Mouse (Mus musculus) heart, embryonic 16.5 days (tissue): ENCODE data around the gene Sf3b5. TPM values are rescaled to one million over a fixed set of nuclear protein-coding genes. Genes with fewer than 3 reads are reported as not detected.

Source experiments
- ATAC-seq: fragments of 200-750 bp; cut with Nextera tagmentation; replicated peaks from 2 replicates; pipeline ENCODE4 v1.8.0; 2017; ENCODE audit warnings: moderate number of reproducible peaks; ENCODE audit not compliant: insufficient read depth, low FRiP score; ENCODE audit errors: extremely low read depth
- H3K27ac ChIP-seq: fragments of 300-500 bp; sonication (generic); 2 replicates; pipeline ENCODE4 v1.5.1; 2014; ENCODE audit warnings: mild to moderate bottlenecking, low read length, control low read depth, moderate library complexity
- H3K27me3 ChIP-seq: fragments of 300-500 bp; sonication (generic); 2 replicates; pipeline ENCODE4 v1.6.1; 2014; ENCODE audit warnings: low read length, mixed read lengths; ENCODE audit not compliant: control insufficient read depth, insufficient read depth
- H3K36me3 ChIP-seq: fragments of 300-500 bp; sonication (generic); 2 replicates; pipeline ENCODE4 v1.6.1; 2014; ENCODE audit not compliant: control insufficient read depth, insufficient read depth
- H3K4me1 ChIP-seq: fragments of 300-500 bp; sonication (generic); 2 replicates; pipeline ENCODE4 v1.6.1; 2014; ENCODE audit warnings: low read length, mixed read lengths; ENCODE audit not compliant: control insufficient read depth, insufficient read depth
- H3K4me2 ChIP-seq: fragments of 300-500 bp; sonication (generic); 2 replicates; pipeline ENCODE4 v1.6.1; 2014; ENCODE audit warnings: low read depth, mild to moderate bottlenecking, control low read depth, low read length
- H3K4me3 ChIP-seq: fragments of 300-500 bp; sonication (generic); 2 replicates; pipeline ENCODE4 v1.5.1; 2014; ENCODE audit warnings: mild to moderate bottlenecking, control low read depth, low read length
- H3K9ac ChIP-seq: fragments of 300-500 bp; sonication (generic); 2 replicates; pipeline ENCODE4 v1.6.1; 2014; ENCODE audit warnings: low read length, control low read depth
- H3K9me3 ChIP-seq: fragments of 300-500 bp; sonication (generic); replicated peaks from 2 replicates; pipeline ENCODE4 v1.6.1; 2016; ENCODE audit warnings: low read length; ENCODE audit not compliant: control insufficient read depth
- WGBS: fragments of 180-500 bp; shearing (Covaris S2); extraction: QIAGEN DNeasy Blood & Tissue Kit; methylation state at CpG from one replicate; pipeline ENCODE4 v1.1.7; 2014; 5-methylcytosine and 5-hydroxymethylcytosine counted together
- polyA plus RNA-seq: library from polyadenylated mRNA; unstranded; fragments of >200 nt; fragmentation: Nextera tagmentation; extraction: Ambion mirVana; gene quantifications from 2 replicates; pipeline ENCODE4 v1.2.1, GENCODE M21; 2015

The Sf3b5 gene
- polyA plus RNA-seq, 1 experiment from 2014 or later = 26.8 TPM

DNA sequence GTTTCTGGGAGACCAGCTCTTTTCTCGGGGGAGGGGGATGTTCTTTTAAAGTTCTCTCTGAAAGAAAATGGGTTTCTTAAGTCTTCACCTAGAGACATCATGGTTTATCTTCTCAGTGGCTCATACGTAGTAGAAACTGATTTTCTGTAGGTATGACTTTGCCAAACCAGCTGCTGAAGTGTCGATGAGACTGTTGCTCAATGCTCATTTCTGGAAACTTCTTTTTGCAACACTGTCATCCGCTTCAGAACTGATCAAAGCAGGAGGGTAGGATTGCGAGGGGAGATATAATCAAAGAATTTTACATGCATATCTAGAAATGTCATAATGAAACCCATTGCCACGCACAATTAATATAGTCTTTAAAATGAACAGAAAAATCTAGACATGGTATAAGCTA lies 30.6 kb upstream of the Sf3b5 start:
- Histone ChIP-seq H3K9ac (no peak overlapping the region), H3K9me3 (no peaks in the 10 kb centered on the region; the same call in 1 of the 2 replicates), H3K27ac (no peak overlapping the region), H3K4me2 (no peak overlapping the region), H3K4me1 (no peaks in the 10 kb centered on the region), H3K27me3 (no peaks in the 10 kb centered on the region), H3K36me3 (no peaks in the 10 kb centered on the region), H3K4me3 (no peak overlapping the region)
- WGBS = 83% methylated on average over 6 of the region's 6 CpGs
- ATAC-seq = no peak

- Histone ChIP-seq H3K4me2 (no peak overlapping the region), H3K27me3 (no peaks in the 10 kb centered on the region), H3K9ac (no peak overlapping the region), H3K4me3 (no peak overlapping the region), H3K36me3 (no peaks in the 10 kb centered on the region), H3K27ac (no peak overlapping the region), H3K9me3 (no peaks in the 10 kb centered on the region; the same call in 1 of the 2 replicates), H3K4me1 (no peaks in the 10 kb centered on the region)
- WGBS = 79% methylated on average over 3 of the region's 3 CpGs
- no peak for ATAC-seq
Measured at GRCm38 (mm10) chr10:12975461-12975860, 29.7 kb upstream of the Sf3b5 start.

- no peak overlapping the region for H3K9ac ChIP-seq
- no peak overlapping the region for H3K4me2 ChIP-seq
- no peak overlapping the region for H3K27ac ChIP-seq
- H3K27me3 ChIP-seq = no peaks in the 10 kb centered on the region
- WGBS = 78% methylated on average over 7 of the region's 7 CpGs
- H3K36me3 ChIP-seq = no peaks in the 10 kb centered on the region
- H3K4me1 ChIP-seq = no peaks in the 10 kb centered on the region
- no peak for ATAC-seq
- H3K4me3 ChIP-seq = no peak overlapping the region
- no peaks in the 10 kb centered on the region; the same call in 1 of the 2 replicates for H3K9me3 ChIP-seq
Measured at GRCm38 (mm10) chr10:12975957-12976356, 29.2 kb upstream of the Sf3b5 start.

- 84% methylated on average over 7 of the region's 7 CpGs for whole genome bisulfite sequencing
- no peaks in the 10 kb centered on the region for H3K27me3 ChIP-seq
- no peaks in the 10 kb centered on the region for H3K9me3 ChIP-seq
- ATAC-seq = no peak
- H3K4me3 ChIP-seq = no peak overlapping the region
- no peak overlapping the region for H3K27ac ChIP-seq
- no peak overlapping the region for H3K4me2 ChIP-seq
- no peaks in the 10 kb centered on the region for H3K36me3 ChIP-seq
- no peaks in the 10 kb centered on the region for H3K4me1 ChIP-seq
- H3K9ac ChIP-seq = no peak overlapping the region
Measured at GRCm38 (mm10) chr10:12976552-12976951, 28.6 kb upstream of the Sf3b5 start.

GRCm38 (mm10) chr10:12977787-12978212 lies 27.3 kb upstream of the Sf3b5 start:
- H3K4me3 ChIP-seq = no peak overlapping the region
- no peaks in the 10 kb centered on the region for H3K9me3 ChIP-seq
- WGBS = 57% methylated on average over 9 of the region's 9 CpGs
- H3K27ac ChIP-seq = no peak overlapping the region
- no peak overlapping the region for H3K9ac ChIP-seq
- no peak for ATAC-seq
- H3K4me2 ChIP-seq = no peak overlapping the region
- H3K4me1 ChIP-seq = no peaks in the 10 kb centered on the region
- no peaks in the 10 kb centered on the region for H3K27me3 ChIP-seq
- H3K36me3 ChIP-seq = no peaks in the 10 kb centered on the region

- no peak for ATAC-seq
- no peaks in the 10 kb centered on the region for H3K36me3 ChIP-seq
- H3K4me3 ChIP-seq = no peak overlapping the region
- WGBS = 50% methylated on average over 7 of the region's 7 CpGs
- no peaks in the 10 kb centered on the region for H3K9me3 ChIP-seq
- H3K27ac ChIP-seq = no peak overlapping the region
- no peaks in the 10 kb centered on the region for H3K27me3 ChIP-seq
- H3K4me2 ChIP-seq = no peak overlapping the region
- no peaks in the 10 kb centered on the region for H3K4me1 ChIP-seq
- H3K9ac ChIP-seq = no peak overlapping the region
Measured at GRCm38 (mm10) chr10:12981071-12981470, 24.1 kb upstream of the Sf3b5 start.

- no peak for ATAC-seq
- H3K27ac ChIP-seq = no peak overlapping the region
- WGBS = 51% methylated on average over 3 of the region's 3 CpGs
- H3K4me2 ChIP-seq = no peak overlapping the region
- no peaks in the 10 kb centered on the region for H3K36me3 ChIP-seq
- H3K27me3 ChIP-seq = no peaks in the 10 kb centered on the region
- H3K4me3 ChIP-seq = no peak overlapping the region
- no peak overlapping the region for H3K9ac ChIP-seq
- H3K9me3 ChIP-seq = no peaks in the 10 kb centered on the region
- peaks cover 2% of the 10 kb centered on the region; the same call in 1 of the 2 replicates for H3K4me1 ChIP-seq
Measured at GRCm38 (mm10) chr10:12983516-12983915, 21.6 kb upstream of the Sf3b5 start.

- Histone ChIP-seq H3K4me3 (no peak overlapping the region), H3K36me3 (no peaks in the 10 kb centered on the region), H3K27me3 (no peaks in the 10 kb centered on the region), H3K27ac (no peak overlapping the region), H3K9me3 (no peaks in the 10 kb centered on the region), H3K4me2 (no peak overlapping the region), H3K9ac (no peak overlapping the region), H3K4me1 (peaks cover 2% of the 10 kb centered on the region; the same call in 1 of the 2 replicates)
- no peak for ATAC-seq
- 71% methylated on average over 3 of the region's 3 CpGs for WGBS
Measured at GRCm38 (mm10) chr10:12985028-12985427, 20.1 kb upstream of the Sf3b5 start.

DNA sequence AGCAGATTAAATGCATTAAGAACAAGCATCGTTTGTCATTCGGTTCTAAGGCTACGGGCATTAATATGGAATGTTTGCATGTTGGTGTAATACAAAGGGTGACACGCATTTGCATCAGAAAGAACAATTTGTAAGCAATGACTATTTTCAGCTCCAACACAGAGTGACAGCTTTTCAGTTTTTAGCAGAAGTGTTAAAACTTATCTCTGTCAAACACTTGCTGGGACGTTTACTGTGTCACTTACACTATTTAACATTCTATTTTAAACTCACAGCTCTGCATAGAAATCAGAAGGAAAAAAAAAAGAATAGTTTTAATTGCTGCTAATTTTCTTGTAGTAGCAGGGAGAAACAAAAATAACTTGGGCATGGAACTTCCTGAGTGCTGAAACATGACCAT lies 18.7 kb upstream of the Sf3b5 start:
- no peak overlapping the region for H3K9ac ChIP-seq
- no peaks in the 10 kb centered on the region for H3K36me3 ChIP-seq
- no peak overlapping the region for H3K4me2 ChIP-seq
- H3K4me1 ChIP-seq = peaks cover 2% of the 10 kb centered on the region; the same call in 1 of the 2 replicates
- no peaks in the 10 kb centered on the region for H3K9me3 ChIP-seq
- no peaks in the 10 kb centered on the region for H3K27me3 ChIP-seq
- peak overlapping the region; percentile 80 for H3K27ac ChIP-seq
- 56% methylated on average over 5 of the region's 5 CpGs for WGBS
- no peak overlapping the region for H3K4me3 ChIP-seq
- no peak for ATAC-seq
